Mouse (Mus musculus): ENCODE measurements around the gene Tob1. TPM values are rescaled to one million over a fixed set of nuclear protein-coding genes. Genes with fewer than 3 reads are reported as not detected.

The Tob1 gene
- total RNA-seq, 2 experiments from 2014 or later: 205 to 210 TPM

DNA sequence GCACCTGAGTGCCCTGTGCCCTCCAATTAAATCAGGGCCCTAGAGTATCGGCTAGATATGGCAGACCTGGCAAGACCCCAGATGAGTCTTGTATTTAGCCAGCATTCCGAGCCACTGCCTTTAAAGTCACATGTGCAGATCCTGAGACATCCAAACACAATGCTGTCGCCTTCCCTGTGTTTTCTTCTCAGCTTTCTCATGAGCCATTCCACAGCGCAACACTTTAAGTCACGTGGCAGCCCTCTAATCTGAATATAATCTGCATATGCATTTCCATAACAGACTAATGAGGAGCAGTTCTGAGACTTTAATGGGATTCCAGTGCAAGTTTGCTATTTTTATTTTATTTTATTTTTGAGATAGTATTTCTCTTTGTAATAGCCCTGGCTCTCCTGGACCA lies 44.5 kb downstream of the Tob1 start:
- no peak for DNase-seq
- intact Hi-C loops (cut with DNase I): no loop called here

DNA sequence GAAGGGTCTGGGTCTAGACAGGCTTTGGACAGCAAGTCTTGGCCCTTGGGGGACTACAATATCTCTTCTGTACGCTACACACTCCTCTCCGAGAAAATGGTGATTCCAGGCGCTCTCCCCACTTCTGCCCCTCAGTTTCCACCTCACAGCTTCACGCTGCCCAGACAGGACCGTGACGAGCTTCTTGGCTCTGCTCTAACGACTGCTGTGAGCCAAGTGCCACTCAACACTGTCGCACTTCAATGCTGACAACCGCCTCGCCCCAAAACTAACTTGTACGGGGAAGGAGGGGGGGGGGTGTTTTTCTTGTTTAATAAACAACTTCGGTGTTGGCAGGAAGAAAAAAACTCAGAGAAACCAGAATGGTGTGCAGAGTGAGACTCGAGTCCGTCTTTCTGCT lies 46.7 kb downstream of the Tob1 start:
- DNase-seq: no peak
- intact Hi-C loops (cut with DNase I): no loop called here

DNA sequence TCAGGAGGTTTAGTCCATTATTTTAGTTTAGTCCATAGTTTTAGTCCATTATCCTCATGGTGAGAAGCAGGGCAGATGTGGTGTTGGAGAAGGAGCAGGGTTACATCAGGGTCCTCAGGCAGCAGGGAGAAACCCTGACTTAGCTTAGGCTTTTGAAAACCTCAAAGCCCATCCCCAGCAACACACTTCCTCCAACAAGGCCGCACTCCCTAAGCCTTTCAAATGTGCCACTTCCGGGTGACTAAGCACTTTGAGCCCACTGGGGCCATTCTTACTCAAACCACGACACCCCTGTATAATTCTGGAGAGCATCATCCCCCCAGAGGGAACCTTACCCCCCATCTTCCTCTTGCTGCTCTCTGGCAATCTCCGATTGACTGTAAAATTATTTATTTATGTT lies 48.6 kb downstream of the Tob1 start:
- no peak for DNase-seq
- intact Hi-C loops (cut with DNase I): no loop called here

DNA sequence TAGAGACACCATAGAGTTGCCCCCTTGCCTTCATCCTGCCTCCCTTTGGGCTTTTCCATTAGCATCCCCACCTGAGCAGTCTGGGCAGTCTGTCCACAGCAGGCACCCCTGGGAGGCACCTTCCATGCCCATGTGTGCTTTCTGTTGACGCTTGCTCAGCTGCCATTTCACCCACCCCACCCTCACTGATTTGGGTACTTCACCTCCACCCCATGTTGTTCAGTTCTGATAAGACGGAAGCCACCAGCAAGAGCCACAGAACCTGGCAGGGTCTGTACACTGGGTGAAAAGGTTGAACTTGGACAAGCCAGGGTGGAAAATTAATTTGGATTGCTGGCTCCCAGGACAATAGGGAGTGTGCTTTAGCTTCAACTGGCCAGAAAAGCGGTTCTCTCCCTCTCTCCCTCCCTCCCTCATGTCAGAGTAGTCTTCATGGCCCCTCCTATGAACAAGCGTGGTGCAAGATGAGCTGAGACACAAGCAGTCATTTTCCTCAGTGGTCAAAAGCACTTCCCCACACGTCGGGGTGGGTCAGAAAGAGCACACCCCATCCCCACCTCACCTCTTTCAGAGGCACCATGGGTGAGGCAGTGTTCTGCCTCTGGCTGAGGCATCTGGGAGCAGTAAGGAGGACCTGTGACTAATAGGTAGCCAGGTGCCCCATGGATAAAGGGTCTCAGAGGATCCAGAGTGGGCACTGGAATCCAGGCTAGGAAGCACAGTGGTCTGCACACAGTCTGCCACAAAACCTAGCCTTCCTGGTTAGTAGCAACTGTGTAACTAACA lies 50.5 kb downstream of the Tob1 start:
- no peak for DNase-seq
- intact Hi-C loops (cut with DNase I): no loop called here

Other genes starting within 250 kb of the Tob1 start
- gene Gm20390, start 243.2 kb upstream of the Tob1 start, total RNA-seq (2021): 10 to 100 TPM in 1 of 2 experiments, 1 to 10 TPM in 1; 9.9 to 14.6 TPM
- 10 to 100 TPM; 12.2 to 13.1 TPM for gene Nme1, start 242.9 kb upstream of the Tob1 start, total RNA-seq (2021)
- 100 to 1,000 TPM; 118 to 141 TPM for gene Spag9, start 215.4 kb upstream of the Tob1 start, total RNA-seq (2021)
- 1 to 10 TPM; 6.4 to 6.6 TPM for gene Wfikkn2, start 34.6 kb downstream of the Tob1 start, total RNA-seq (2021)
- not detected for gene Gm21885, start 70.4 kb downstream of the Tob1 start, total RNA-seq (2021)
- gene Luc7l3, start 110.5 kb downstream of the Tob1 start, total RNA-seq (2021): 10 to 100 TPM; 29.6 to 36.5 TPM
- gene Ankrd40, start 116.5 kb downstream of the Tob1 start, total RNA-seq (2021): 100 to 1,000 TPM; 195 to 201 TPM
- gene Abcc3, start 181.5 kb downstream of the Tob1 start, total RNA-seq (2021): under 1 TPM; 0.47 to 0.48 TPM

All from gastrocnemius, postnatal 36 days (tissue).